Mouse (Mus musculus) NIH3T3 (cell line): ENCODE results near the gene Nln.

ENCODE experiments used
- DNase-seq: peaks from one replicate; pipeline ENCODE4 v3.0.0-alpha.2; 2012; ENCODE audit warnings: low read depth

The Nln gene

GRCm38 (mm10) chr13:104042738-104043137 lies 66.7 kb downstream of the Nln start:
- no peak for DNase-seq

GRCm38 (mm10) chr13:104041481-104041880 lies 67.9 kb downstream of the Nln start:
- DNase-seq: no peak

GRCm38 (mm10) chr13:104040950-104041349 lies 68.5 kb downstream of the Nln start:
- DNase-seq: peak; percentile 69

- DNase-seq: peak; percentile 74
Observed at GRCm38 (mm10) chr13:104039861-104040260, 69.6 kb downstream of the Nln start.

GRCm38 (mm10) chr13:104038891-104039290 lies 70.5 kb downstream of the Nln start:
- DNase-seq: no peak

- no peak for DNase-seq
Observed at GRCm38 (mm10) chr13:104038358-104038757, 71.1 kb downstream of the Nln start.

- DNase-seq: peak; percentile 88
Observed at GRCm38 (mm10) chr13:104037531-104038290, 71.7 kb downstream of the Nln start.

- DNase-seq: no peak
Observed at GRCm38 (mm10) chr13:104036494-104037290, 72.7 kb downstream of the Nln start.

GRCm38 (mm10) chr13:104035651-104036050 lies 73.8 kb downstream of the Nln start:
- DNase-seq: no peak

GRCm38 (mm10) chr13:104034854-104035253 lies 74.6 kb downstream of the Nln start:
- peak; percentile 70 for DNase-seq

GRCm38 (mm10) chr13:104032620-104033133 lies 76.7 kb downstream of the Nln start:
- DNase-seq: peak; percentile 60

GRCm38 (mm10) chr13:104031821-104032331 lies 77.5 kb downstream of the Nln start:
- no peak for DNase-seq

- no peak for DNase-seq
Observed at GRCm38 (mm10) chr13:104030956-104031355, 78.5 kb downstream of the Nln start.

- no peak for DNase-seq
Observed at GRCm38 (mm10) chr13:104029511-104029910, 79.9 kb downstream of the Nln start.

GRCm38 (mm10) chr13:104029089-104029488 lies 80.3 kb downstream of the Nln start:
- no peak for DNase-seq

GRCm38 (mm10) chr13:104026525-104026924 lies 82.9 kb downstream of the Nln start:
- DNase-seq: no peak

- peak; percentile 30 for DNase-seq
Observed at GRCm38 (mm10) chr13:104025710-104025995, 83.8 kb downstream of the Nln start.

- DNase-seq: peak; percentile 94
Observed at GRCm38 (mm10) chr13:104024856-104025709, 84.3 kb downstream of the Nln start.

GRCm38 (mm10) chr13:104024275-104024674 lies 85.1 kb downstream of the Nln start:
- DNase-seq: no peak

- DNase-seq: peak; percentile 74
Observed at GRCm38 (mm10) chr13:104023356-104023911, 86.0 kb downstream of the Nln start.

- no peak for DNase-seq
Observed at GRCm38 (mm10) chr13:104018466-104019076, 90.8 kb downstream of the Nln start.
